Mouse (Mus musculus) kidney, embryonic 15.5 days (tissue): ENCODE measurements around the gene Frs3. TPM values are rescaled to one million over a fixed set of nuclear protein-coding genes. Genes with fewer than 3 reads are reported as not detected.

Source experiments
- ATAC-seq: fragments of 200-750 bp; cut with Nextera tagmentation; replicated peaks from 2 replicates; pipeline ENCODE4 v1.8.0; 2017; ENCODE audit warnings: moderate TSS enrichment; ENCODE audit not compliant: low FRiP score
- H3K27ac ChIP-seq: fragments of 300-500 bp; sonication (generic); 2 replicates; pipeline ENCODE4 v1.5.1; 2015; ENCODE audit warnings: mild to moderate bottlenecking, inconsistent platforms
- H3K27me3 ChIP-seq: fragments of 300-500 bp; sonication (generic); 2 replicates; pipeline ENCODE4 v1.6.1; 2015; ENCODE audit warnings: inconsistent platforms
- H3K36me3 ChIP-seq: fragments of 300-500 bp; sonication (generic); 2 replicates; pipeline ENCODE4 v1.6.1; 2015; ENCODE audit warnings: inconsistent platforms
- H3K4me1 ChIP-seq: fragments of 300-500 bp; sonication (generic); 2 replicates; pipeline ENCODE4 v1.6.1; 2015; ENCODE audit warnings: inconsistent platforms
- H3K4me2 ChIP-seq: fragments of 300-500 bp; sonication (generic); 2 replicates; pipeline ENCODE4 v1.6.1; 2015; ENCODE audit warnings: moderate library complexity, mild to moderate bottlenecking, inconsistent platforms
- H3K4me3 ChIP-seq: fragments of 300-500 bp; sonication (generic); replicated peaks from 2 replicates; pipeline ENCODE4 v1.5.1; 2015; ENCODE audit warnings: mild to moderate bottlenecking, inconsistent platforms
- H3K9ac ChIP-seq: fragments of 300-500 bp; sonication (generic); 2 replicates; pipeline ENCODE4 v1.6.1; 2015; ENCODE audit warnings: mild to moderate bottlenecking, inconsistent platforms
- H3K9me3 ChIP-seq: fragments of 300-500 bp; sonication (generic); replicated peaks from 2 replicates; pipeline ENCODE4 v1.6.1; 2016; ENCODE audit warnings: inconsistent platforms
- WGBS: fragments of 180-500 bp; shearing (Covaris S2); methylation state at CpG from one replicate; pipeline ENCODE4 v1.1.7; 2015; ENCODE audit warnings: mixed read lengths; 5-methylcytosine and 5-hydroxymethylcytosine counted together
- polyA plus RNA-seq: library from polyadenylated mRNA; unstranded; fragments of >200 nt; fragmentation: Nextera tagmentation; extraction: Ambion mirVana; gene quantifications from 2 replicates; pipeline ENCODE4 v1.2.1, GENCODE M21; 2015

Frs3 gene
- polyA plus RNA-seq, 1 experiment from 2014 or later, result 6.7 TPM

GRCm38 (mm10) chr17:47753130-47753775 is 64.4 kb downstream of the Frs3 start:
- H3K36me3 ChIP-seq, result peaks cover 7% of the 10 kb centered on the region; the same call in 1 of the 2 replicates
- H3K27ac ChIP-seq, result no peak overlapping the region
- H3K9ac ChIP-seq, result no peak overlapping the region
- H3K4me3 ChIP-seq, result no peak overlapping the region
- H3K27me3 ChIP-seq, result no peaks in the 10 kb centered on the region
- ATAC-seq, result no peak
- no peaks in the 10 kb centered on the region for H3K9me3 ChIP-seq
- no peak overlapping the region for H3K4me2 ChIP-seq
- WGBS, result 84% methylated on average over 8 of the region's 8 CpGs
- H3K4me1 ChIP-seq, result peaks cover 18% of the 10 kb centered on the region; the same call in 1 of the 2 replicates

Other genes starting within 250 kb of the Frs3 start
- 32.2 and 37.0 TPM in 2 replicates for gene Taf8, start 186.7 kb upstream of the Frs3 start, polyA plus RNA-seq
- gene Ccnd3, start 184.0 kb upstream of the Frs3 start, polyA plus RNA-seq, result 272 and 294 TPM in 2 replicates
- gene Bysl, start 77.5 kb upstream of the Frs3 start, polyA plus RNA-seq, result 23.8 and 26.5 TPM in 2 replicates
- 45.7 TPM in 2 replicates for gene Med20, start 77.4 kb upstream of the Frs3 start, polyA plus RNA-seq
- gene Gm20517, start 77.4 kb upstream of the Frs3 start, polyA plus RNA-seq, result 0.81 and 1.4 TPM in 2 replicates
- 4.6 and 5.0 TPM in 2 replicates for gene Usp49, start 58.3 kb upstream of the Frs3 start, polyA plus RNA-seq
- 381 and 386 TPM in 2 replicates for gene Tomm6, start 644 bp upstream of the Frs3 start, polyA plus RNA-seq
- 0.17 and 0.24 TPM in 2 replicates for gene Gm21981, start 5.4 kb downstream of the Frs3 start, polyA plus RNA-seq
- gene Prickle4, start 5.7 kb downstream of the Frs3 start, polyA plus RNA-seq, result 0.51 and 0.99 TPM in 2 replicates
- 0.14 TPM in 1 of 2 replicates, not detected in the other for gene Pgc, start 37.8 kb downstream of the Frs3 start, polyA plus RNA-seq
- gene Tfeb, start 48.0 kb downstream of the Frs3 start, polyA plus RNA-seq, result 13.4 and 15.2 TPM in 2 replicates
- gene Mdfi, start 145.7 kb downstream of the Frs3 start, polyA plus RNA-seq, result 7.7 and 12.6 TPM in 2 replicates
- gene Foxp4, start 235.6 kb downstream of the Frs3 start, polyA plus RNA-seq, result 13.0 and 13.7 TPM in 2 replicates